Mouse (Mus musculus): ENCODE results near the gene Stox2.

GRCm38 (mm10) chr8:47241421-47242078, 204.6 kb downstream of the Stox2 start:
- no peak for TF ChIP-seq CTCF (IDR thresholded peaks at IDR 0.05; ENCODE audit: extremely low read depth, insufficient read length, insufficient replicate concordance, low read depth, low read length)
- TF ChIP-seq POLR2A (IDR thresholded peaks at IDR 0.05; ENCODE audit: low read depth, low read length), result no peak

All from small intestine, adult 2 months (tissue).